Mouse (Mus musculus) left cerebral cortex, postnatal 25 days (tissue): ENCODE results near the gene Tfrc. TPM values are rescaled to one million over a fixed set of nuclear protein-coding genes. Genes with fewer than 3 reads are reported as not detected.
A peak's percentile ranks its signal among the peaks of the same experiment; 100 is the strongest.

Experiments
- DNase-seq, 2 experiments: peaks; one replicate each; pipeline ENCODE4 v3.0.0; 2022; ENCODE audit warnings: low spot score in 2 of 2, mixed read lengths in 1 of 2
- intact Hi-C: fragments of 180-260 bp; cut with DNase I; formaldehyde crosslinking; loops from one replicate; pipeline ENCODE4 v1.15.1; 2025
- total RNA-seq, 2 experiments: library from RNA; stranded (reverse); gene quantifications; 2 replicates each; pipeline ENCODE4 v1.2.3; 2021

The Tfrc gene
- total RNA-seq, 2 experiments from 2014 or later, result 71.0 to 79.9 TPM

GRCm38 (mm10) chr16:32644069-32644800 is 35.5 kb downstream of the Tfrc start:
- DNase-seq, result peak; percentile 65 to 70
- intact Hi-C loops, result loop anchor here (2.0 kb wide), 1 partner anchor 15 kb away; no protein-coding TSS in a partner anchor

GRCm38 (mm10) chr16:32644801-32645170 is 36.1 kb downstream of the Tfrc start:
- peak in 1 of 2 experiments; percentile 37 for DNase-seq
- intact Hi-C loops, result loop anchor here (2.0 kb wide), 1 partner anchor 14 kb away; no protein-coding TSS in a partner anchor

GRCm38 (mm10) chr16:32645361-32645914 is 36.7 kb downstream of the Tfrc start:
- intact Hi-C loops, result loop anchor here (2.0 kb wide), 1 partner anchor 13 kb away; no protein-coding TSS in a partner anchor
- DNase-seq, result peak in 1 of 2 experiments; percentile 46

GRCm38 (mm10) chr16:32646014-32646413 is 37.3 kb downstream of the Tfrc start:
- no peak for DNase-seq
- intact Hi-C loops, result no loop called here

GRCm38 (mm10) chr16:32647712-32648111 is 39.0 kb downstream of the Tfrc start:
- intact Hi-C loops, result no loop called here
- no peak for DNase-seq

GRCm38 (mm10) chr16:32650461-32650860 is 41.7 kb downstream of the Tfrc start:
- intact Hi-C loops, result no loop called here
- DNase-seq, result no peak

GRCm38 (mm10) chr16:32650974-32651618 is 42.4 kb downstream of the Tfrc start:
- intact Hi-C loops, result no loop called here
- DNase-seq, result no peak

- intact Hi-C loops, result no loop called here
- DNase-seq, result no peak
These were observed 45.5 kb downstream of the Tfrc start for GRCm38 (mm10) chr16:32654071-32654733.

GRCm38 (mm10) chr16:32655534-32655933 is 46.8 kb downstream of the Tfrc start:
- DNase-seq, result no peak
- intact Hi-C loops, result no loop called here

GRCm38 (mm10) chr16:32656321-32656720 is 47.6 kb downstream of the Tfrc start:
- DNase-seq, result no peak
- intact Hi-C loops, result no loop called here

GRCm38 (mm10) chr16:32656794-32657193 is 48.1 kb downstream of the Tfrc start:
- intact Hi-C loops, result no loop called here
- DNase-seq, result no peak

- intact Hi-C loops, result loop anchor here (2.0 kb wide), 2 partner anchors 13 to 25 kb away; no protein-coding TSS in a partner anchor
- DNase-seq, result no peak
These were observed 49.0 kb downstream of the Tfrc start for GRCm38 (mm10) chr16:32657498-32658250.

GRCm38 (mm10) chr16:32658743-32659171 is 50.0 kb downstream of the Tfrc start:
- peak; percentile 51 to 64 for DNase-seq
- intact Hi-C loops, result loop anchor here (2.0 kb wide), 2 partner anchors 14 to 24 kb away; no protein-coding TSS in a partner anchor

GRCm38 (mm10) chr16:32659385-32659784 is 50.7 kb downstream of the Tfrc start:
- DNase-seq, result peak; percentile 66 to 78
- intact Hi-C loops, result loop anchor here (2.0 kb wide), 2 partner anchors 15 to 23 kb away; no protein-coding TSS in a partner anchor

- DNase-seq, result no peak
- intact Hi-C loops, result no loop called here
These were observed 51.4 kb downstream of the Tfrc start for GRCm38 (mm10) chr16:32660095-32660494.

- intact Hi-C loops, result no loop called here
- peak; percentile 54 to 70 for DNase-seq
These were observed 52.0 kb downstream of the Tfrc start for GRCm38 (mm10) chr16:32660557-32661321.

GRCm38 (mm10) chr16:32661493-32661921 is 52.8 kb downstream of the Tfrc start:
- DNase-seq, result no peak
- intact Hi-C loops, result no loop called here

- no peak for DNase-seq
- intact Hi-C loops, result no loop called here
These were observed 53.7 kb downstream of the Tfrc start for GRCm38 (mm10) chr16:32662372-32662771.
